Mouse (Mus musculus) megakaryocyte, adult 5-6 weeks (primary cell): ENCODE measurements around the gene Cnnm1. TPM values are rescaled to one million over a fixed set of nuclear protein-coding genes. Genes with fewer than 3 reads are reported as not detected.
A peak's percentile ranks its signal among the peaks of the same experiment; 100 is the strongest.

Experiments
- ATAC-seq: 2 replicates; pipeline ENCODE4 v1.8.0; 2016; ENCODE audit warnings: mild to moderate bottlenecking, inconsistent platforms; ENCODE audit not compliant: poor library complexity, severe bottlenecking
- total RNA-seq, 2 experiments: library from RNA; stranded (forward) in 1 of 2; stranded (reverse) in 1 of 2; fragments of 153-499, 151-499 nt in 1 of 2; fragments of 221-1000, 200-1000 nt in 1 of 2; gene quantifications; 2 replicates each; pipeline versions ENCODE4 v1.2.3 to v1.2.4; 2015 to 2017

Cnnm1 gene
- total RNA-seq, 2 experiments from 2014 or later: 0.02 TPM; not detected in 1

- no peak for ATAC-seq
Observed at GRCm38 (mm10) chr19:43510436-43511220, 70.4 kb downstream of the Cnnm1 start.

- peak; percentile 82 for ATAC-seq
Observed at GRCm38 (mm10) chr19:43511621-43512620, 71.7 kb downstream of the Cnnm1 start.

- no peak for ATAC-seq
Observed at GRCm38 (mm10) chr19:43513874-43514273, 73.6 kb downstream of the Cnnm1 start.

GRCm38 (mm10) chr19:43515668-43516396, 75.6 kb downstream of the Cnnm1 start:
- ATAC-seq: no peak

GRCm38 (mm10) chr19:43516397-43517035, 76.3 kb downstream of the Cnnm1 start:
- ATAC-seq: peak; percentile 67

GRCm38 (mm10) chr19:43517320-43517719, 77.1 kb downstream of the Cnnm1 start:
- peak; percentile 55 for ATAC-seq

GRCm38 (mm10) chr19:43517808-43518207, 77.6 kb downstream of the Cnnm1 start:
- ATAC-seq: no peak

- no peak for ATAC-seq
Observed at GRCm38 (mm10) chr19:43518261-43518660, 78.0 kb downstream of the Cnnm1 start.

- no peak for ATAC-seq
Observed at GRCm38 (mm10) chr19:43519226-43519625, 79.0 kb downstream of the Cnnm1 start.

- no peak for ATAC-seq
Observed at GRCm38 (mm10) chr19:43520402-43520801, 80.2 kb downstream of the Cnnm1 start.

- ATAC-seq: no peak
Observed at GRCm38 (mm10) chr19:43521362-43521761, 81.1 kb downstream of the Cnnm1 start.

GRCm38 (mm10) chr19:43521996-43522395, 81.8 kb downstream of the Cnnm1 start:
- no peak for ATAC-seq

- ATAC-seq: peak; percentile 22; the same call in 1 of the 2 replicates
Observed at GRCm38 (mm10) chr19:43523551-43523950, 83.3 kb downstream of the Cnnm1 start.

- peak; percentile 93 for ATAC-seq
Observed at GRCm38 (mm10) chr19:43524187-43525103, 84.2 kb downstream of the Cnnm1 start, which contains the start of gene Got1. Got1 (minus strand) TSS chr19:43524605.

- ATAC-seq: no peak
Observed at GRCm38 (mm10) chr19:43525104-43525482, 84.9 kb downstream of the Cnnm1 start.

GRCm38 (mm10) chr19:43525566-43525965, 85.3 kb downstream of the Cnnm1 start:
- no peak for ATAC-seq

GRCm38 (mm10) chr19:43526025-43526424, 85.8 kb downstream of the Cnnm1 start:
- ATAC-seq: no peak

GRCm38 (mm10) chr19:43527131-43527530, 86.9 kb downstream of the Cnnm1 start:
- ATAC-seq: no peak

GRCm38 (mm10) chr19:43528056-43528587, 87.9 kb downstream of the Cnnm1 start:
- ATAC-seq: no peak
